17 mouse cellular contexts compared by ENCODE assay signal in the genomic region with DNA sequence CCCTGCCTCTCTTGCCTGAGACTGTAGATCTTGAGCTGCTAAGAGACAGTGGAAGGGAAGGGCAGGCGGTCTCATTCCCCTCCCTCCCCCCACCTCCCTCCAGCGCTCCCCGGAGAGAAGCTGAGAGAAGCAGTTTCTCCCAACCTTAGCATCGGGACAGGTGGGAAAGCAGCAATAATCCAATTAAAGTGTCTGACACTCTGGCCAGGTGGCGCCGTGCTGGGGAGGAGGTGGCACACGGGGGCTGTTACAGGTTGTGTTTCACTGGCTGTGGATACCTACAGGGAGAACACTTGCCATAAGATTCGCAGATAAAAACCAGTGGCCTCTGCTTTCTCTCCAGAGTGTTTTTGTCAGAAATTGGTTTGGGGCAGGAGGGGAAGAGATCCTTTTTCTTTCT.
DNase-seq lines count a peak whose midpoint lies in the region; ATAC-seq and TF ChIP-seq lines count a peak whose summit lies in the region.
"Had no signal": no experiment of that assay in that cellular context is flagged by ENCODE, and none has a peak within 500 bp of the region (broad histone marks: within the 10 kb centered on the region; RNA-seq: fewer than 3 reads in every experiment).

No protein-coding gene starts in this region.

- no peak for TF ChIP-seq CTCF in lung, embryonic 14.5 days (IDR thresholded peaks at IDR 0.05; ENCODE audit: low read depth)
- no peak for TF ChIP-seq CTCF in lung, adult 2 months (IDR thresholded peaks at IDR 0.05; ENCODE audit: insufficient read depth, low read length)
- TF ChIP-seq CTCF in stomach, postnatal 0 days (IDR thresholded peaks at IDR 0.05; ENCODE audit: low read depth) = no peak

- no peak overlapping the region for H3K9ac ChIP-seq in heart, embryonic 13.5 days
- no peak overlapping the region for H3K9ac ChIP-seq in lung, embryonic 14.5 days
- H3K9ac ChIP-seq in stomach, embryonic 16.5 days (ENCODE audit: low read length) = no peak overlapping the region
- no peak overlapping the region for H3K9ac ChIP-seq in stomach, postnatal 0 days (ENCODE audit: low read length)
- H3K9ac ChIP-seq: forebrain, embryonic 13.5 days; liver, postnatal 0 days had no signal

- no peak for ATAC-seq in heart, embryonic 13.5 days (ENCODE audit: extremely low read depth, insufficient number of reproducible peaks, low FRiP score, low TSS enrichment)
- ATAC-seq in lung, embryonic 14.5 days (ENCODE audit: insufficient read depth) = no peak
- no peak for ATAC-seq in stomach, embryonic 16.5 days (ENCODE audit: insufficient read depth, low FRiP score)
- ATAC-seq in stomach, postnatal 0 days (ENCODE audit: low FRiP score, low TSS enrichment) = no peak
- ATAC-seq: forebrain, embryonic 13.5 days; liver, postnatal 0 days; Patski had no signal

- no peaks in the 10 kb centered on the region for H3K36me3 ChIP-seq in heart, embryonic 13.5 days
- no peaks in the 10 kb centered on the region for H3K36me3 ChIP-seq in lung, embryonic 14.5 days (ENCODE audit: insufficient read depth)
- no peaks in the 10 kb centered on the region for H3K36me3 ChIP-seq in stomach, embryonic 16.5 days (ENCODE audit: control insufficient read depth, insufficient read depth, low read length)
- H3K36me3 ChIP-seq in stomach, postnatal 0 days (ENCODE audit: control insufficient read depth, insufficient read depth, low read length) = no peaks in the 10 kb centered on the region

- TF ChIP-seq POLR2A in lung, adult 2 months (IDR thresholded peaks at IDR 0.05; ENCODE audit: borderline replicate concordance, extremely low read depth, low read depth, low read length) = no peak

- peaks cover 35% of the 10 kb centered on the region for H3K27me3 ChIP-seq in heart, embryonic 13.5 days (replicated peaks)
- H3K27me3 ChIP-seq in lung, embryonic 14.5 days (ENCODE audit: insufficient read depth, low read length) = peaks cover 4% of the 10 kb centered on the region; the same call in 1 of the 2 replicates
- 0 out of 2 replicates have a peak, but pooled peaks cover 4% of the 10 kb centered on the region for H3K27me3 ChIP-seq in stomach, embryonic 16.5 days (ENCODE audit: control insufficient read depth, insufficient read depth, low read length)
- no peaks in the 10 kb centered on the region for H3K27me3 ChIP-seq in stomach, postnatal 0 days (ENCODE audit: control insufficient read depth, insufficient read depth, low read length)
- H3K27me3 ChIP-seq: forebrain, embryonic 13.5 days; Patski had no signal

- DNase-seq in heart, postnatal 25 days (ENCODE audit: low spot score) = no peak
- no peak for DNase-seq in lung, embryonic 14.5 days
- no peak for DNase-seq in lung, adult 2 months
- no peak for DNase-seq in stomach, postnatal 0 days (ENCODE audit: low spot score)
- no peak for DNase-seq in adrenal gland, postnatal 4 days (ENCODE audit: low spot score in 2 of 2)
- DNase-seq: adrenal gland, postnatal 25 days; cerebellum, adult 8-10 months; gastrocnemius, postnatal 14 days; kidney, postnatal 4 days; liver; liver, postnatal 0 days; thymus, adult 18-20 months had no signal

- no peak for TF ChIP-seq EP300 in stomach, postnatal 0 days (optimal IDR thresholded peaks at IDR 0.05)

- H3K4me3 ChIP-seq in heart, embryonic 13.5 days = no peak overlapping the region
- no peak overlapping the region for H3K4me3 ChIP-seq in lung, embryonic 14.5 days (ENCODE audit: low read depth, low read length)
- no peak overlapping the region for H3K4me3 ChIP-seq in lung, adult 2 months (replicated peaks; ENCODE audit: extremely low read depth, low read depth, low read length)
- H3K4me3 ChIP-seq in stomach, embryonic 16.5 days (replicated peaks; ENCODE audit: low read length) = no peak overlapping the region
- no peak overlapping the region for H3K4me3 ChIP-seq in stomach, postnatal 0 days (ENCODE audit: low read depth, low read length)
- H3K4me3 ChIP-seq: forebrain, embryonic 13.5 days; megakaryocyte, embryonic 14.5 days had no signal

- WGBS in heart, embryonic 13.5 days = 7% methylated on average over 8 of the region's 8 CpGs
- 5% methylated on average over 8 of the region's 8 CpGs for WGBS in lung, embryonic 14.5 days
- 9% methylated on average over 8 of the region's 8 CpGs for WGBS in lung, adult 2 months
- 8% methylated on average over 8 of the region's 8 CpGs for WGBS in stomach, embryonic 16.5 days
- WGBS in stomach, postnatal 0 days = 12% methylated on average over 8 of the region's 8 CpGs

- H3K4me2 ChIP-seq in heart, embryonic 13.5 days = peak overlapping the region; percentile 2; the same call in 1 of the 2 replicates
- H3K4me2 ChIP-seq in lung, embryonic 14.5 days = peak overlapping the region; percentile 40
- H3K4me2 ChIP-seq in stomach, embryonic 16.5 days (ENCODE audit: low read depth, low read length) = peak overlapping the region; percentile 11; the same call in 1 of the 2 replicates
- no peak overlapping the region for H3K4me2 ChIP-seq in stomach, postnatal 0 days (replicated peaks; ENCODE audit: low read depth)
- H3K4me2 ChIP-seq: forebrain, embryonic 13.5 days had no signal

- no peak overlapping the region for H3K27ac ChIP-seq in heart, embryonic 13.5 days (replicated peaks)
- H3K27ac ChIP-seq in lung, embryonic 14.5 days (ENCODE audit: low read depth) = no peak overlapping the region
- H3K27ac ChIP-seq in stomach, embryonic 16.5 days (ENCODE audit: low read length) = no peak overlapping the region
- no peak overlapping the region for H3K27ac ChIP-seq in stomach, postnatal 0 days (replicated peaks)
- H3K27ac ChIP-seq: forebrain, embryonic 13.5 days had no signal

- no peaks in the 10 kb centered on the region for H3K4me1 ChIP-seq in heart, embryonic 13.5 days
- H3K4me1 ChIP-seq in lung, embryonic 14.5 days (ENCODE audit: insufficient read depth) = no peaks in the 10 kb centered on the region
- H3K4me1 ChIP-seq in lung, adult 2 months (ENCODE audit: control insufficient read depth, insufficient read depth, low read length) = no peaks in the 10 kb centered on the region; the same call in 1 of the 2 replicates
- no peaks in the 10 kb centered on the region for H3K4me1 ChIP-seq in stomach, embryonic 16.5 days (ENCODE audit: control insufficient read depth, insufficient read depth, low read length)
- H3K4me1 ChIP-seq in stomach, postnatal 0 days (replicated peaks; ENCODE audit: control insufficient read depth, insufficient read depth) = no peaks in the 10 kb centered on the region
- H3K4me1 ChIP-seq: megakaryocyte, embryonic 14.5 days had no signal

- H3K9me3 ChIP-seq in heart, embryonic 13.5 days = no peaks in the 10 kb centered on the region
- no peaks in the 10 kb centered on the region for H3K9me3 ChIP-seq in lung, embryonic 14.5 days (ENCODE audit: low read depth, low read length)
- H3K9me3 ChIP-seq in stomach, embryonic 16.5 days (replicated peaks; ENCODE audit: control insufficient read depth, low read length) = no peaks in the 10 kb centered on the region
- no peaks in the 10 kb centered on the region for H3K9me3 ChIP-seq in stomach, postnatal 0 days (ENCODE audit: control insufficient read depth, low read length)
- H3K9me3 ChIP-seq: forebrain, embryonic 13.5 days; megakaryocyte, embryonic 14.5 days had no signal

- intact Hi-C loops in heart, postnatal 25 days (cut with DNase I) = no loop called here
